Mouse (Mus musculus) testis, adult 2 months (tissue): ENCODE measurements at regions not wholly inside any gene's neighbourhood (a gene's known extent, or its start where the extent isn't known, plus 50 kb on each side); places are given as distances from the start of the nearest gene placed in this dataset.

Experiments
- CTCF ChIP-seq: fragments of 200-500 bp; IDR thresholded peaks from 2 replicates; pipeline ENCODE4 v1.5.1; 2012; ENCODE audit warnings: low read depth, mild to moderate bottlenecking, inconsistent platforms, low read length, moderate library complexity; ENCODE audit not compliant: control insufficient read depth, insufficient read depth, insufficient replicate concordance
- POLR2A ChIP-seq: fragments of 200-500 bp; IDR thresholded peaks from 2 replicates; pipeline ENCODE4 v1.6.1; 2012; ENCODE audit warnings: low read depth, mild to moderate bottlenecking, inconsistent platforms, low read length, moderate library complexity; ENCODE audit not compliant: control insufficient read depth

- no peak for TF ChIP-seq POLR2A
- TF ChIP-seq CTCF = no peak
Observed at GRCm38 (mm10) chr1:83636051-83636450, 228.1 kb upstream of the Sphkap start.
